ENCODE assay signal across 8 mouse cellular contexts in the genomic region with DNA sequence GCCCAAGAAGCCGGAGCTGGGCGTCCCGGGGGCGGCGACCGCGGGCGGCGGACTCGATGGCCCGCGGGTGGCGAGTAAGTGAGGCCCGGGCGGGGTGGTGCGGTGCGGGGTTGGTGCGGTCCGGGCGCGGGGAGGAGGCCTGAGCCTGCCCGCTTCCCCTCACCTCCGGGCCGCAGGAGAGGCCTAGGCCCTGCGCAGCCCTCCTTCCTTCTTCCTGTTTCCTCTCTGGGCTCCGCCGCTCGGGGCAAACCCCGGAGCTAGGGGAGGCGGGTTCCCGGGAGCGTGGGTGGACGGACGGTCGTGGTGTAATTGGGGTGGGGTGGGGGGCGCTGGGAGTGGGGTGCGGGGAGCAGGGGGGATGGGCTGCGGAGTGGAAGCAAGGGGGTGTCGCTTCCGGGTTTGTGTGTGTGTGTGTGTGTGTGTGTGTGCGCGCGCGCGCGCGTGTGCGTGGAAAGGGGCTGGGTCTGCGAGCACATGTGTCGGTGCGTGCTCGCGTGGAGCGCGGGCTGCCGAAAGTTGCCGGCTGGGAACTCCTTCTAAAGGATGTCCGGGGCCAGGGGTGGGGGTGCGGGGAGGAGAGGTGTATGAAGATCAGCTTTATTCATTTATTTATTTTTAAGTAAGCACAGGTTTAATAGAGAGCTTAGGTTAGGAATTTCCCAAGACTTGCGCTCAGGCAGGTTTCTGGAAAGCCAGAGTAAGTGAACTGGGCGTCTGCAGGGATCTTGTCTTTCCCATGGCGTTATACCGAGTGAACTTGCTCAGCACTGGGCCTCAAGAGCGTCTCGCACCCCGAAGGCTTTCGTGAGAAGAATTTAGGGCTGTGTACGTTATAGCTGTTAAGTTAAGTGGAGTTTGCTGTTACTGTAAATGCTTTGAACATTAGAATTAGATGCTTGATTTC. TPM values are rescaled to one million over a fixed set of nuclear protein-coding genes. Genes with fewer than 3 reads are reported as not detected.
DNase-seq lines count a peak whose midpoint lies in the region; ATAC-seq and TF ChIP-seq lines count a peak whose summit lies in the region.

No protein-coding gene starts in this region.

- H3K9ac ChIP-seq in hindbrain, embryonic 14.5 days = peak overlapping the region; percentile 95

- POLR2A ChIA-PET in Patski (lab: Charles Lee) = interaction anchor here (0.6 to 1.6 kb wide), 6 partner anchors 10 to 220 kb away, joined by 3 to 6 read pairs (median 3); no protein-coding TSS in a partner anchor

- H3K9me3 ChIP-seq in hindbrain, embryonic 14.5 days (ENCODE audit: control insufficient read depth, low read length) = no peaks in the 10 kb centered on the region

- no peaks in the 10 kb centered on the region for H3K27me3 ChIP-seq in Patski
- H3K27me3 ChIP-seq in hindbrain, embryonic 14.5 days (ENCODE audit: control insufficient read depth, insufficient read depth, low read length) = no peaks in the 10 kb centered on the region

- no peaks in the 10 kb centered on the region for H3K36me3 ChIP-seq in hindbrain, embryonic 14.5 days (replicated peaks; ENCODE audit: control insufficient read depth, insufficient read depth)

- TF ChIP-seq CTCF in Patski (IDR thresholded peaks at IDR 0.05) = no peak

- under 1% methylated on average over 48 of the region's 68 CpGs for WGBS in hindbrain, embryonic 14.5 days

- peak; percentile 48 for ATAC-seq in Patski
- peak; percentile 61 for ATAC-seq in hindbrain, embryonic 14.5 days (ENCODE audit: low FRiP score)

- H3K27ac ChIP-seq in hindbrain, embryonic 14.5 days = peak overlapping the region; percentile 98

- H3K4me3 ChIP-seq in hindbrain, embryonic 14.5 days (replicated peaks; ENCODE audit: low read length) = peak overlapping the region; percentile 99

- H3K4me1 ChIP-seq in hindbrain, embryonic 14.5 days (replicated peaks; ENCODE audit: control insufficient read depth, insufficient read depth, low read length) = peaks cover 40% of the 10 kb centered on the region

- H3K4me2 ChIP-seq in hindbrain, embryonic 14.5 days (replicated peaks) = peak overlapping the region; percentile 88

- in situ Hi-C loops in Patski (cut with MboI; ENCODE audit: low pct_unique_long_range_greater_than_20kb) = no loop called here

- DNase-seq in Patski (ENCODE audit: low read depth, low spot score) = no peak
- peak; percentile 84 to 87 for DNase-seq in cerebellum, postnatal 14 days
- DNase-seq in frontal cortex, postnatal 36 days (ENCODE audit: low spot score in 2 of 2) = peak; percentile 54 to 59
- peak; percentile 70 for DNase-seq in hindbrain, embryonic 14.5 days (ENCODE audit: low spot score)
- DNase-seq in left cerebral cortex, adult 18-20 months (ENCODE audit: low spot score in 2 of 2) = peak; percentile 63 to 73
- peak; percentile 86 for DNase-seq in lung, postnatal 36 days
- DNase-seq in right cerebral cortex, adult 18-20 months = peak; percentile 68
- DNase-seq in urinary bladder, adult 2 months (ENCODE audit: low spot score) = peak; percentile 67

- CTCF ChIA-PET in Patski (lab: Charles Lee) = interaction anchor here (1.1 to 1.7 kb wide), 4 partner anchors 8 to 17 kb away, joined by 3 read pairs; no protein-coding TSS in a partner anchor

RNA-seq across cellular contexts. Expression of a gene that starts 1.2 kb away (rescaled TPM):
- 62.2 TPM for polyA plus RNA-seq in Patski (2021)
- 53.3 and 62.7 TPM in 2 replicates for polyA plus RNA-seq in hindbrain, embryonic 14.5 days (2014; fragmentation: Nextera tagmentation; extraction: Ambion mirVana)
- 10 to 100 TPM; 74.2 to 79.9 TPM for total RNA-seq in left cerebral cortex, adult 18-20 months (2021)
- 51.1 and 60.4 TPM in 2 replicates for polyA plus RNA-seq in urinary bladder, adult 2 months (2012; rRNA removed)

RNA-seq across cellular contexts. Expression of a gene that starts 30.9 kb away (rescaled TPM):
- polyA plus RNA-seq in Patski (2021) = 0.30 TPM
- polyA plus RNA-seq in hindbrain, embryonic 14.5 days (2014; fragmentation: Nextera tagmentation; extraction: Ambion mirVana) = 0.95 and 1.1 TPM in 2 replicates
- total RNA-seq in left cerebral cortex, adult 18-20 months (2021) = 1 to 10 TPM; 6.1 to 9.1 TPM
- 1.1 and 1.7 TPM in 2 replicates for polyA plus RNA-seq in urinary bladder, adult 2 months (2012; rRNA removed)
